Mouse (Mus musculus) neural tube, embryonic 11.5 days (tissue): ENCODE measurements around the gene Napb. TPM values are rescaled to one million over a fixed set of nuclear protein-coding genes. Genes with fewer than 3 reads are reported as not detected.

ENCODE experiments used
- ATAC-seq: fragments of 200-750 bp; cut with Nextera tagmentation; 2 replicates; pipeline ENCODE4 v1.8.0; 2017; ENCODE audit warnings: moderate number of reproducible peaks, mild to moderate bottlenecking, moderate TSS enrichment, moderate library complexity; ENCODE audit not compliant: insufficient read depth, low FRiP score, low TSS enrichment
- DNase-seq: peaks from one replicate; pipeline ENCODE4 v3.0.0-alpha.2; 2015; ENCODE audit warnings: low spot score
- H3K27ac ChIP-seq: fragments of 300-500 bp; sonication (generic); 2 replicates; pipeline ENCODE4 v1.5.1; 2014; ENCODE audit warnings: low read depth, mild to moderate bottlenecking, low read length
- H3K27me3 ChIP-seq: fragments of 300-500 bp; sonication (generic); 2 replicates; pipeline ENCODE4 v1.6.1; 2014; ENCODE audit warnings: mild to moderate bottlenecking, low read length, mixed read lengths; ENCODE audit not compliant: control insufficient read depth, insufficient read depth
- H3K36me3 ChIP-seq: fragments of 300-500 bp; sonication (generic); 2 replicates; pipeline ENCODE4 v1.6.1; 2014; ENCODE audit warnings: mild to moderate bottlenecking, low read length, moderate library complexity, mixed read lengths; ENCODE audit not compliant: control insufficient read depth, insufficient read depth
- H3K4me1 ChIP-seq: fragments of 300-500 bp; sonication (generic); 2 replicates; pipeline ENCODE4 v1.6.1; 2014; ENCODE audit warnings: low read length, mixed read lengths; ENCODE audit not compliant: control insufficient read depth, insufficient read depth
- H3K4me2 ChIP-seq: fragments of 300-500 bp; sonication (generic); 2 replicates; pipeline ENCODE4 v1.6.1; 2014; ENCODE audit warnings: low read depth, mild to moderate bottlenecking, moderate library complexity
- H3K4me3 ChIP-seq: fragments of 300-500 bp; sonication (generic); 2 replicates; pipeline ENCODE4 v1.5.1; 2014; ENCODE audit warnings: low read depth, low read length
- H3K9ac ChIP-seq: fragments of 300-500 bp; sonication (generic); 2 replicates; pipeline ENCODE4 v1.6.1; 2014; ENCODE audit warnings: mild to moderate bottlenecking, low read length
- H3K9me3 ChIP-seq: fragments of 300-500 bp; sonication (generic); 2 replicates; pipeline ENCODE4 v1.6.1; 2016; ENCODE audit warnings: low read length; ENCODE audit not compliant: control insufficient read depth
- WGBS: fragments of 180-500 bp; shearing (Covaris S2); extraction: QIAGEN DNeasy Blood & Tissue Kit; methylation state at CpG from one replicate; pipeline ENCODE4 v1.1.7; 2014; 5-methylcytosine and 5-hydroxymethylcytosine counted together
- polyA plus RNA-seq: library from polyadenylated mRNA; unstranded; fragments of >200 nt; fragmentation: Nextera tagmentation; extraction: Ambion mirVana; gene quantifications from 2 replicates; pipeline ENCODE4 v1.2.1, GENCODE M21; 2014

The Napb gene
- polyA plus RNA-seq, 1 experiment from 2014 or later = 25.7 TPM

- Histone ChIP-seq H3K9me3 (no peaks in the 10 kb centered on the region), H3K4me2 (no peak overlapping the region), H3K4me1 (no peaks in the 10 kb centered on the region), H3K27me3 (no peaks in the 10 kb centered on the region), H3K27ac (no peak overlapping the region), H3K36me3 (peaks cover 6% of the 10 kb centered on the region), H3K4me3 (no peak overlapping the region), H3K9ac (no peak overlapping the region)
- no peak for DNase-seq
- no peak for ATAC-seq
- 96% methylated on average over 5 of the region's 5 CpGs for WGBS
Observed at GRCm38 (mm10) chr2:148690781-148691180, 41.5 kb downstream of the Napb start.

- 97% methylated on average over 3 of the region's 3 CpGs for WGBS
- Histone ChIP-seq H3K4me1 (no peaks in the 10 kb centered on the region), H3K4me2 (no peak overlapping the region), H3K27ac (no peak overlapping the region), H3K9me3 (no peaks in the 10 kb centered on the region), H3K36me3 (peaks cover 6% of the 10 kb centered on the region), H3K9ac (no peak overlapping the region), H3K4me3 (no peak overlapping the region), H3K27me3 (no peaks in the 10 kb centered on the region)
- DNase-seq (no peak), ATAC-seq (no peak)
Observed at GRCm38 (mm10) chr2:148690291-148690690, 42.0 kb downstream of the Napb start.

GRCm38 (mm10) chr2:148689444-148690140, 42.7 kb downstream of the Napb start:
- Histone ChIP-seq H3K4me1 (no peaks in the 10 kb centered on the region), H3K27ac (no peak overlapping the region), H3K36me3 (peaks cover 6% of the 10 kb centered on the region), H3K27me3 (no peaks in the 10 kb centered on the region), H3K4me3 (no peak overlapping the region), H3K9me3 (no peaks in the 10 kb centered on the region), H3K9ac (no peak overlapping the region), H3K4me2 (no peak overlapping the region)
- DNase-seq = no peak
- 95% methylated on average over 6 of the region's 6 CpGs for WGBS
- no peak for ATAC-seq

- DNase-seq (no peak), ATAC-seq (no peak)
- Histone ChIP-seq H3K4me3 (no peak overlapping the region), H3K4me1 (no peaks in the 10 kb centered on the region), H3K4me2 (no peak overlapping the region), H3K27me3 (no peaks in the 10 kb centered on the region), H3K36me3 (peaks cover 10% of the 10 kb centered on the region), H3K9me3 (no peaks in the 10 kb centered on the region), H3K9ac (no peak overlapping the region), H3K27ac (no peak overlapping the region)
- WGBS = 91% methylated on average over 5 of the region's 5 CpGs
Observed at GRCm38 (mm10) chr2:148687971-148688370, 44.3 kb downstream of the Napb start.

- ATAC-seq (no peak), DNase-seq (no peak)
- Histone ChIP-seq H3K9me3 (no peaks in the 10 kb centered on the region), H3K4me2 (no peak overlapping the region), H3K36me3 (peaks cover 10% of the 10 kb centered on the region), H3K4me1 (no peaks in the 10 kb centered on the region), H3K9ac (no peak overlapping the region), H3K4me3 (no peak overlapping the region), H3K27ac (no peak overlapping the region), H3K27me3 (no peaks in the 10 kb centered on the region)
- 97% methylated on average over 1 of the region's 1 CpGs for WGBS
Observed at GRCm38 (mm10) chr2:148686862-148687261, 45.4 kb downstream of the Napb start.

- DNase-seq (no peak), ATAC-seq (no peak)
- 85% methylated on average over 3 of the region's 3 CpGs for WGBS
- Histone ChIP-seq H3K4me2 (no peak overlapping the region), H3K9me3 (no peaks in the 10 kb centered on the region), H3K27me3 (no peaks in the 10 kb centered on the region), H3K36me3 (peaks cover 9% of the 10 kb centered on the region), H3K4me1 (no peaks in the 10 kb centered on the region), H3K9ac (no peak overlapping the region), H3K27ac (no peak overlapping the region), H3K4me3 (no peak overlapping the region)
Observed at GRCm38 (mm10) chr2:148685709-148686108, 46.6 kb downstream of the Napb start.

GRCm38 (mm10) chr2:148684972-148685371, 47.3 kb downstream of the Napb start:
- 93% methylated on average over 2 of the region's 2 CpGs for WGBS
- Histone ChIP-seq H3K4me1 (0 out of 2 replicates have a peak, but pooled peaks cover 3% of the 10 kb centered on the region), H3K27ac (no peak overlapping the region), H3K9me3 (no peaks in the 10 kb centered on the region), H3K27me3 (no peaks in the 10 kb centered on the region), H3K4me2 (no peak overlapping the region), H3K9ac (no peak overlapping the region), H3K4me3 (no peak overlapping the region), H3K36me3 (peaks cover 8% of the 10 kb centered on the region; the same call in 1 of the 2 replicates)
- ATAC-seq (no peak), DNase-seq (no peak)

- Histone ChIP-seq H3K4me1 (peaks cover 10% of the 10 kb centered on the region), H3K27me3 (no peaks in the 10 kb centered on the region), H3K4me2 (no peak overlapping the region), H3K27ac (no peak overlapping the region), H3K4me3 (no peak overlapping the region), H3K9ac (no peak overlapping the region), H3K9me3 (no peaks in the 10 kb centered on the region), H3K36me3 (peaks cover 8% of the 10 kb centered on the region; the same call in 1 of the 2 replicates)
- 91% methylated on average over 1 of the region's 1 CpGs for WGBS
- DNase-seq = no peak
- no peak for ATAC-seq
Observed at GRCm38 (mm10) chr2:148683031-148683430, 49.2 kb downstream of the Napb start.

GRCm38 (mm10) chr2:148681461-148681891, 50.8 kb downstream of the Napb start:
- ATAC-seq (peak; percentile 60), DNase-seq (peak; percentile 64)
- H3K4me2 ChIP-seq = peak overlapping the region; percentile 75
- peak overlapping the region; percentile 78 for H3K4me3 ChIP-seq
- peak overlapping the region; percentile 54; the same call in 1 of the 2 replicates for H3K27ac ChIP-seq
- peaks cover 5% of the 10 kb centered on the region; the same call in 1 of the 2 replicates for H3K36me3 ChIP-seq
- H3K27me3 ChIP-seq = no peaks in the 10 kb centered on the region
- H3K9me3 ChIP-seq = no peaks in the 10 kb centered on the region
- H3K9ac ChIP-seq = peak overlapping the region; percentile 74
- peaks cover 10% of the 10 kb centered on the region for H3K4me1 ChIP-seq
- WGBS = 9% methylated on average over 17 of the region's 17 CpGs
